Mouse (Mus musculus) embryonic facial prominence, embryonic 15.5 days (tissue): ENCODE data around the gene Hoxc11. TPM values are rescaled to one million over a fixed set of nuclear protein-coding genes. Genes with fewer than 3 reads are reported as not detected.
A peak's percentile ranks its signal among the peaks of the same experiment; 100 is the strongest.

Experiments
- ATAC-seq: fragments of 200-750 bp; cut with Nextera tagmentation; 2 replicates; pipeline ENCODE4 v1.8.0; 2017; ENCODE audit warnings: low read depth, moderate TSS enrichment; ENCODE audit not compliant: insufficient number of reproducible peaks, low FRiP score, low TSS enrichment
- H3K27ac ChIP-seq: fragments of 300-500 bp; sonication (generic); replicated peaks from 2 replicates; pipeline ENCODE4 v1.5.1; 2015; ENCODE audit warnings: mild to moderate bottlenecking, inconsistent platforms
- H3K27me3 ChIP-seq: fragments of 300-500 bp; sonication (generic); 2 replicates; pipeline ENCODE4 v1.6.1; 2015; ENCODE audit warnings: inconsistent platforms
- H3K36me3 ChIP-seq: fragments of 300-500 bp; sonication (generic); 2 replicates; pipeline ENCODE4 v1.6.1; 2015; ENCODE audit warnings: mild to moderate bottlenecking, inconsistent platforms
- H3K4me1 ChIP-seq: fragments of 300-500 bp; sonication (generic); 2 replicates; pipeline ENCODE4 v1.6.1; 2015; ENCODE audit warnings: inconsistent platforms
- H3K4me2 ChIP-seq: fragments of 300-500 bp; sonication (generic); replicated peaks from 2 replicates; pipeline ENCODE4 v1.6.1; 2015; ENCODE audit warnings: mild to moderate bottlenecking, inconsistent platforms
- H3K4me3 ChIP-seq: fragments of 300-500 bp; sonication (generic); replicated peaks from 2 replicates; pipeline ENCODE4 v1.5.1; 2015; ENCODE audit warnings: mild to moderate bottlenecking, inconsistent platforms
- H3K9ac ChIP-seq: fragments of 300-500 bp; sonication (generic); 2 replicates; pipeline ENCODE4 v1.6.1; 2015; ENCODE audit warnings: inconsistent platforms
- H3K9me3 ChIP-seq: fragments of 300-500 bp; sonication (generic); replicated peaks from 2 replicates; pipeline ENCODE4 v1.6.1; 2016; ENCODE audit warnings: inconsistent platforms
- WGBS: fragments of 180-500 bp; shearing (Covaris S2); methylation state at CpG from one replicate; pipeline ENCODE4 v1.1.7; 2015; 5-methylcytosine and 5-hydroxymethylcytosine counted together
- polyA plus RNA-seq: library from polyadenylated mRNA; unstranded; fragments of >200 nt; fragmentation: Nextera tagmentation; extraction: Ambion mirVana; gene quantifications from 2 replicates; pipeline ENCODE4 v1.2.1, GENCODE M21; 2015

Hoxc11 gene
- polyA plus RNA-seq, 1 experiment from 2014 or later: not detected

DNA sequence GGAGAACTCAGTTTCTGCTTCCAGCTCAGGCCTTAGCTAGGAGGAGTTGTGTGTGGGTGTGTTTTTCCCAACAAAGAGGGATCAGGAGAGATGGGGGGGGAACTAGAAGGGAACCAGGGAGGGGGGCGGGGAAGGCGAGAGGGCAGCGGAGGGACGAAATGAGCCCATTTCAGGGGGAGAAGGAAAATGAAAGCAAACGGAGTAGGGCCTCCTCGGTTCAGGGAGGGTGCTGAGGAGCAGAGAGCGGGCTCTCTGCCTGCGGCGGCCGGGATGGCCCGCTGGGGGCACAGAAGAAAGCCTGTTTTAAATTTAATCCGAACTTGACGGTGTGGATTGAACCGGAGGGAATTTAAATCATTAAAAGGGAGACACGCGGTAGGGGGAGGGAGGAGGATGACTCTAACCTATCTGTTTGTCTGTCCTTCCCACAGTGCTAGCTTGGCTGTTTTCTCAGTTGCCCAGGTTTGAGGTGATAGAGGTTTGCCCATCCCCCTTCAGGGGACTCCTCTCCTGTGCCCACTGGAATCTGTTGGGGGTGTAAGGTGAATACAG, 23.3 kb downstream of the Hoxc11 start:
- Histone ChIP-seq H3K27ac (no peak overlapping the region), H3K9ac (no peak overlapping the region)
- 4% methylated on average over 16 of the region's 16 CpGs for WGBS

DNA sequence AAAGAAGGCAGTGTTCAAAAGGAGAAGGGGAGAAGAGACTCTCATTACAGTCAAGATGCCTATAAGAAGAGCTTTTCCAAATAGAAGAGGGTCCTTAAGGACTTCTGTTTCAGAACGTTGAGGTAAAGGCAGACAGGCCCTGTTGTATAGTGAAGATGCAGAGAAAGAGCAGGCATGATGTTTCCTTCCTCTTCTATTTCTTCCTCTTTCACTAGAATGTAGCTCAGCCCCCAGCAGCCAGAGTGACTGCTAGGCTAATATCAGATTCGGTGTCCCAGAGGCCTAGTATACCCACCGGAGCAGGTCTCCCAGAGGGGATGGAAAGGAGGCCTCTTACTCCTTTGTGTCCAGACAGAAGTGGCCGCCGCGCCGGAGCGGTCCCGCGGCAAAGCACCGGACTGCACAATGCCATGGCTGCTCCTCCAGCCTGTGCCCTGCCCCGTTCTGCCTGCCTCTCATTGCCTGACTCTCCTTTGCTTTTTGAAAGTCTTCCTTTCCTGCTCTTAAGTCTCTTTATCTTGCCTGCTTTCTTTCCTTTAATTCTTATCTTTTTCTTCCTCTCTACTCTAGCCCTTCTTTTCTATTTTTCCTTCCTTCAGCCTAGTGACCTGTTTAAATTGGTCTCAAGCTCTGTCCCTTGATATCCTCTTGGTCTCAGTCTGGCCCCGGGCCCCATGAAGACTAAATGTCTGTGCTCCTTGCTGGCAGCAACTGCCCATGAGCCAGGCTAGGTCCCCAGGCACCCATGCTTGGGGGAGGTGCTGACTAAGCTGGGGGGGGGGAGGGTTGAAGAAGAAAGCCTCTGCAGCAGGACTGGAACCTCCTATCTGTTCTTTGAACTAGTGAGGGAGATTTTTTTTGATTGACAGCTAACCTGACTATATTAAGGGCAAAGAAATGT, 24.6 kb downstream of the Hoxc11 start:
- H3K9me3 ChIP-seq: no peaks in the 10 kb centered on the region
- no peak for ATAC-seq
- H3K4me1 ChIP-seq: peaks cover 20% of the 10 kb centered on the region
- no peaks in the 10 kb centered on the region for H3K36me3 ChIP-seq
- no peak overlapping the region for H3K9ac ChIP-seq
- no peak overlapping the region for H3K27ac ChIP-seq
- H3K4me2 ChIP-seq: no peak overlapping the region
- H3K4me3 ChIP-seq: no peak overlapping the region
- WGBS: 3% methylated on average over 13 of the region's 13 CpGs
- H3K27me3 ChIP-seq: peaks cover 99% of the 10 kb centered on the region

More for the DNA sequence above, 23.3 kb downstream of the Hoxc11 start:
- H3K4me3 ChIP-seq: peak overlapping the region; percentile 19
- H3K27me3 ChIP-seq: peaks cover 100% of the 10 kb centered on the region
- H3K36me3 ChIP-seq: no peaks in the 10 kb centered on the region
- ATAC-seq: no peak
- H3K9me3 ChIP-seq: no peaks in the 10 kb centered on the region
- H3K4me2 ChIP-seq: peak overlapping the region; percentile 12
- peaks cover 20% of the 10 kb centered on the region for H3K4me1 ChIP-seq

DNA sequence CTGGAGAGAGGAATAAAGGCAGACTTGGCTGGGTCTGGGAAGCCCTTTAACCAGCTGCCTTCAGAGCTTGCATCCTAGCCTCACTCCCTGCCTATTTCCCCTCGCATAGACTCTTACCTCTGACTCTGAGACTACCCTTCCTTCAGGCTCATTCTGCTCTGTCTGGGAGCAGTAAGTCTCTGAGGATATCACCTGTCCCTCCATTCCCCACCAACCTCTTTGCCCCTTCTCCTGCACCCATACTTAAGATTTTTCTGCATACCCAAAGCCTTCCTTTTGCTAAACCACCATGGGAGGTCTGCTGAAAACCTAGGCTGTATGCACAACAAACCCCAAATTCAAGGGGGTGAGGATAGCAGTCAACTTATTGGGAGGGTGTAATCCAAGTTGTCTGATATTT, 25.7 kb downstream of the Hoxc11 start:
- H3K36me3 ChIP-seq: no peaks in the 10 kb centered on the region
- H3K27ac ChIP-seq: no peak overlapping the region
- H3K4me1 ChIP-seq: peaks cover 20% of the 10 kb centered on the region
- no peak for ATAC-seq
- no peaks in the 10 kb centered on the region for H3K9me3 ChIP-seq
- H3K4me2 ChIP-seq: no peak overlapping the region
- H3K9ac ChIP-seq: no peak overlapping the region
- 0% methylated on average over 1 of the region's 1 CpGs for WGBS
- H3K4me3 ChIP-seq: no peak overlapping the region
- H3K27me3 ChIP-seq: peaks cover 97% of the 10 kb centered on the region

DNA sequence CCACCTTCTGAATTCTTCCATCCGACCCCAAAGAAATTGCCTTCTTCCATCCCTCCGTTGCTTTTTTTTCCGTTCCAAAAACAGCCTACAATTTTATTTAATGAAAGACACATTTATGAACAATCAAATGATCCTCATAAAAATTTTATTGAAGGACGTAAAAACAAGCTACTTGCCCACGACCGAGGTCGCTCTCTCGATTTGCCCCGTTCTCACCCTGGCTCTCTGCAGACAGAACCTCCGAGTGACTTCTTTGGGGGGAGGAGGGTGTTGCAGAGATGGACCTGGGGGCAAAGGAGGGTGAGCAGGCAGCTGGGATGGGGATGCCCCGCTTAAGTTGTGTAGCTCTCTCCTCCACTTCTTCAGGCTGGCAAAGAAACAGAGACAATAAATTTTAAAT, 26.1 kb downstream of the Hoxc11 start:
- ATAC-seq: no peak
- H3K4me1 ChIP-seq: peaks cover 20% of the 10 kb centered on the region
- H3K27me3 ChIP-seq: peaks cover 97% of the 10 kb centered on the region
- H3K9ac ChIP-seq: no peak overlapping the region
- no peak overlapping the region for H3K4me3 ChIP-seq
- WGBS: 2% methylated on average over 11 of the region's 11 CpGs
- no peak overlapping the region for H3K27ac ChIP-seq
- no peak overlapping the region for H3K4me2 ChIP-seq
- H3K9me3 ChIP-seq: no peaks in the 10 kb centered on the region
- no peaks in the 10 kb centered on the region for H3K36me3 ChIP-seq

DNA sequence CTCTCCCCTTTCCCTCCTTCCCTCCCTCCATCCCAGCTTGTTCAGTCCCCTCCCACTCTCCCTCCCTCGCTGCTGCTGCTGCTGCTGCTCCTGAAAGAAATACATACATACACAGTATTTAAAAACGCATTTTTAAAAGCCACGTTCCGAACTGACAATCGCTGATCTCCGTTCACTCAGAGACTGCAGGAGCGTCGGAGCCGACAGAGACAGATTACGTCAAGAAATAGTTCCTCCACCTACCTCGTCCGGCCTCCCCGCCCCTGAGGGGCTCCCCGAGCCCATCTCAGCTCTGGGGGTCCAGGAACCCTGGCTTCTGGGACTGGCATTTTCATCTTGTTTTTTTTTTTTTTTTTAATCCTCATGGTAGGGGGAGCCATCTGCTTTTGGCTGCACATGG, 26.7 kb downstream of the Hoxc11 start:
- Histone ChIP-seq H3K4me3 (peak overlapping the region; percentile 18), H3K9ac (no peak overlapping the region), H3K27ac (no peak overlapping the region), H3K4me2 (peak overlapping the region; percentile 34), H3K27me3 (peaks cover 97% of the 10 kb centered on the region), H3K36me3 (no peaks in the 10 kb centered on the region), H3K9me3 (no peaks in the 10 kb centered on the region), H3K4me1 (peaks cover 20% of the 10 kb centered on the region)
- under 1% methylated on average over 14 of the region's 14 CpGs for WGBS
- no peak for ATAC-seq

- WGBS: under 1% methylated on average over 88 of the region's 88 CpGs
- no peak overlapping the region for H3K27ac ChIP-seq
Measured at GRCm38 (mm10) chr15:102981379-102982288, 27.4 kb downstream of the Hoxc11 start.

GRCm38 (mm10) chr15:102983716-102984115, 29.5 kb downstream of the Hoxc11 start:
- H3K36me3 ChIP-seq: no peaks in the 10 kb centered on the region
- no peak for ATAC-seq
- H3K4me1 ChIP-seq: peaks cover 10% of the 10 kb centered on the region
- no peaks in the 10 kb centered on the region for H3K9me3 ChIP-seq
- no peak overlapping the region for H3K4me3 ChIP-seq
- no peak overlapping the region for H3K27ac ChIP-seq
- H3K4me2 ChIP-seq: no peak overlapping the region
- H3K9ac ChIP-seq: no peak overlapping the region
- 1% methylated on average over 12 of the region's 12 CpGs for WGBS
- H3K27me3 ChIP-seq: peaks cover 97% of the 10 kb centered on the region

More at GRCm38 (mm10) chr15:102981379-102982288, 27.4 kb downstream of the Hoxc11 start:
- Histone ChIP-seq H3K9me3 (no peaks in the 10 kb centered on the region), H3K4me2 (peak overlapping the region; percentile 34), H3K9ac (no peak overlapping the region), H3K36me3 (no peaks in the 10 kb centered on the region), H3K4me1 (peaks cover 17% of the 10 kb centered on the region), H3K27me3 (peaks cover 97% of the 10 kb centered on the region), H3K4me3 (peak overlapping the region; percentile 18)
- ATAC-seq: no peak

DNA sequence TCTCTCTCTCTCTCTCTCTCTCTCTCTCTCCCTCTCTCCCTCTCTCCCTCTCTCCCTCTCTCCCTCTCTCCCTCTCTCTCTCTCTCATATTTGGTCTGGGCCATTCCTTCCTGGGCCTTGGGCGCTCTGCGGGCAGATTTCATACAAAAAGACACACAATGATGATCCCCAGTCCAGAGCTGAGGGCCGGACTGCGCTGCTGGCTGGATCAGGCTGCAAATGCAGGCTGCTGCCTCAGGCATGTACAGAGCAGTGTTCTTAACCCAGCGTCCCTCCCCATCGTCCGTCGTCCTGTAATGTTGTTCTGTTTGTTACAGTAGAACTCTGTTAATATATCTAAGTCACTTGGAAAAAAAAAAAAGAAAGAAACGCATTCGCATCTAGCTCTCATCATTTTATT, 30.3 kb downstream of the Hoxc11 start:
- H3K4me1 ChIP-seq: peaks cover 10% of the 10 kb centered on the region
- H3K4me2 ChIP-seq: no peak overlapping the region
- no peaks in the 10 kb centered on the region for H3K36me3 ChIP-seq
- no peak overlapping the region for H3K4me3 ChIP-seq
- no peak overlapping the region for H3K27ac ChIP-seq
- no peaks in the 10 kb centered on the region for H3K9me3 ChIP-seq
- H3K9ac ChIP-seq: no peak overlapping the region
- no peak for ATAC-seq
- WGBS: 2% methylated on average over 10 of the region's 10 CpGs
- H3K27me3 ChIP-seq: peaks cover 97% of the 10 kb centered on the region

GRCm38 (mm10) chr15:102984925-102985324, 30.7 kb downstream of the Hoxc11 start:
- H3K36me3 ChIP-seq: no peaks in the 10 kb centered on the region
- no peak for ATAC-seq
- H3K9ac ChIP-seq: no peak overlapping the region
- H3K27ac ChIP-seq: no peak overlapping the region
- no peak overlapping the region for H3K4me3 ChIP-seq
- H3K4me1 ChIP-seq: peaks cover 10% of the 10 kb centered on the region
- peaks cover 97% of the 10 kb centered on the region for H3K27me3 ChIP-seq
- WGBS: 7% methylated on average over 3 of the region's 3 CpGs
- H3K9me3 ChIP-seq: no peaks in the 10 kb centered on the region
- H3K4me2 ChIP-seq: no peak overlapping the region

- Histone ChIP-seq H3K9ac (no peak overlapping the region), H3K9me3 (no peaks in the 10 kb centered on the region), H3K27ac (no peak overlapping the region), H3K4me1 (peaks cover 6% of the 10 kb centered on the region; the same call in 1 of the 2 replicates), H3K4me2 (no peak overlapping the region), H3K36me3 (no peaks in the 10 kb centered on the region), H3K27me3 (peaks cover 95% of the 10 kb centered on the region), H3K4me3 (no peak overlapping the region)
- ATAC-seq: peak; percentile 39; the same call in 1 of the 2 replicates
- 2% methylated on average over 21 of the region's 21 CpGs for WGBS
Measured at GRCm38 (mm10) chr15:102987124-102987833, 33.1 kb downstream of the Hoxc11 start.
